Mouse (Mus musculus) lung, adult 2 months (tissue): ENCODE data around the gene Gm10217. TPM values are rescaled to one million over a fixed set of nuclear protein-coding genes. Genes with fewer than 3 reads are reported as not detected.

Source experiments
- DNase-seq: peaks from one replicate; pipeline ENCODE4 v3.0.0; 2022
- H3K4me1 ChIP-seq: fragments of 200-500 bp; 2 replicates; pipeline ENCODE4 v1.6.1; 2011; ENCODE audit warnings: low read length; ENCODE audit not compliant: control insufficient read depth, insufficient read depth
- H3K4me3 ChIP-seq: fragments of 200-500 bp; replicated peaks from 2 replicates; pipeline ENCODE3; 2011; ENCODE audit warnings: low read depth, mild to moderate bottlenecking, control low read depth, low read length; ENCODE audit errors: extremely low read depth
- CTCF ChIP-seq: fragments of 200-500 bp; IDR thresholded peaks from 2 replicates; pipeline ENCODE4 v1.5.1; 2011; ENCODE audit warnings: mild to moderate bottlenecking, low read length, control low read depth; ENCODE audit not compliant: insufficient read depth
- POLR2A ChIP-seq: fragments of 200-500 bp; IDR thresholded peaks from 2 replicates; pipeline ENCODE4 v1.6.1; 2011; ENCODE audit warnings: low read depth, mild to moderate bottlenecking, control low read depth, low read length, borderline replicate concordance; ENCODE audit errors: extremely low read depth
- WGBS: fragments of 180-500 bp; shearing (Covaris S2); methylation state at CpG from one replicate; pipeline ENCODE4 v1.1.7; 2018; 5-methylcytosine and 5-hydroxymethylcytosine counted together
- polyA plus RNA-seq: library from polyadenylated mRNA; depleted of rRNA; stranded (reverse); fragments of >200 nt; gene quantifications from 2 replicates; pipeline ENCODE4 v1.2.3, GENCODE M21; 2012; rRNA removed

Gene Gm10217
- not detected in 2 replicates for polyA plus RNA-seq

DNA sequence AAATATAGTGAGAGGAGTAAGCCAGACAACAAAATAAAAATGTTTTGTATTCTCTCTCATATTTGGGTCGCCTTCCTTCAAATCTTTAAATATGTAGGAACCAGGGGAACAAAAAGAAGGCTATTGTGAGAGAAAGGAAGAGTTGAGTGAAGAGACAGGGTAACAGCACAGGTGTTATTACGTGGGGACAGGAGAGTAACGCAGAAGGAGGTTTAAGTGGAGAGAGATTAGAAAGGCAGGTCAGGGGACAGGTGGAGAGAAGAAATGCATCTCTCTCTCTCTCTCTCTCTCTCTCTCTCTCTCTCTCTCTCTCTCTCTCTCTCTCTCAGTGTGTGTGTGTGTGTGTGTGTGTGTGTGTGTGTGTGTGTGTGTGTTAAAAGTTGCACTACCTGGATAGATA lies at the start of gene Gm10217:
Gene Gm10217 (plus strand): TSS at position 301 of the 400 bp plus-strand sequence.
- 77% methylated on average over 3 of the region's 3 CpGs for WGBS
- no peak for TF ChIP-seq CTCF
- TF ChIP-seq POLR2A = no peak
- Histone ChIP-seq H3K4me1 (no peaks in the 10 kb centered on the region), H3K4me3 (no peak within 1 kb of the TSS)
- no peak for DNase-seq

DNA sequence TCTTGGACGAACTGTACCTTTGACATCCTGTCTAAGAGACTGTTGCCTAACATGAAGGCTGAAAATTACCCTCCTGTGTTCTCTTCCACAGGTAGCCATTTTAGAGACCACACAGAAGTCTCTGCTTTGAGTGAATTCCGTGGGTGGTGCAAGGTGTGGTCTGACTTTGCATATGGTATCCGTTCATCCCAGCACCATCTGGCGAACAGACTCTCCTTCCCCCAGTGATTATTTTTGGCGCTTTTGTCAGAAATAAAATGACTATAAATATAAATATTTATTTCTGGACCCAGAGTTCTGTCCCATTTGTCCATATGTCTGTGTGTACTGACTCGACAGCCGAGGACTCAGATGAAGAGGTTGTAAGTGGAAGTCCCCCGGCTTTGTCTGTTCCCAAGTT lies 39.3 kb upstream of the Gm10217 start:
- WGBS = 69% methylated on average over 8 of the region's 8 CpGs
- Histone ChIP-seq H3K4me3 (no peak overlapping the region), H3K4me1 (no peaks in the 10 kb centered on the region)
- no peak for TF ChIP-seq POLR2A
- no peak for TF ChIP-seq CTCF
- no peak for DNase-seq

DNA sequence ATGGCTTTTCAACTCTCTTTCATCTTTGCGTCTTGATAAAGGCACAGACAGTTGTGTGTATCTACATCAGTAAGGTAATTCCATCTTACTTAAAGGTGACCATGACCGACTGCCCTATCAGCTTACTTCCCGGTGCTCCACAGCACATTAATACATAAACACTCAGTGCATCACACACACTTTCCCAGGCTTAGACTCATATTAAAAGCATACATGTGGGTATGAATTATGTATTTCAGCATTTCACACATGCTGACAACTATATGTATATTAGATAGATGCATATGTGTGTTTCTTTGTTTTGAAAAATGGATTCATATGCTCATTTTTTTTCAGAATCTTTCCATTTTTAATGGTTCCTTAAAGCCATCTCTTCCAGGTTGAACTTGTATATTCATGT lies 23.8 kb upstream of the Gm10217 start:
- H3K4me1 ChIP-seq = no peaks in the 10 kb centered on the region
- DNase-seq = no peak
- WGBS = 83% methylated on average over 3 of the region's 3 CpGs
- TF ChIP-seq POLR2A (no peak), CTCF (no peak)
- no peak overlapping the region for H3K4me3 ChIP-seq

DNA sequence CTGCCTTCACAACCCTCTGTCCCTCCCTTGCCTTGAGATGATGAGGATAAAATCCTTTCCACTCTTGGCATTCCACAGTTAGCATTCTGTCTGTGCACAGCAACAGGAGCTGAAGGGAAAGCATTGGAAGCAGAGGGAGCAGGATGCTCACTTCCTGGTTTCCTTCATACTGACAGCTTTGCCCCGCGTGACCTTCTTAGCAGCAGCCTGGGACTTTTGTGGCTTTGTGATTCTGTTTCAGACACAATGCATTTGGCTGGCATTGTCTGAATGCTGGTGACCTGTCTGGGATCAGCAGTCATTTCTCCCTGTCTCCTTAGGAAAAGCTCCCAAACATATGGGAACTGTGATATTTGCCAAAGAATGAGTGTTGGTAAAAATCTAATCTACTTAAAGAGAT lies 4.8 kb upstream of the Gm10217 start:
- no peak for DNase-seq
- no peaks in the 10 kb centered on the region for H3K4me1 ChIP-seq
- H3K4me3 ChIP-seq = no peak overlapping the region
- WGBS = 20% methylated on average over 2 of the region's 2 CpGs
- no peak for TF ChIP-seq CTCF
- no peak for TF ChIP-seq POLR2A

DNA sequence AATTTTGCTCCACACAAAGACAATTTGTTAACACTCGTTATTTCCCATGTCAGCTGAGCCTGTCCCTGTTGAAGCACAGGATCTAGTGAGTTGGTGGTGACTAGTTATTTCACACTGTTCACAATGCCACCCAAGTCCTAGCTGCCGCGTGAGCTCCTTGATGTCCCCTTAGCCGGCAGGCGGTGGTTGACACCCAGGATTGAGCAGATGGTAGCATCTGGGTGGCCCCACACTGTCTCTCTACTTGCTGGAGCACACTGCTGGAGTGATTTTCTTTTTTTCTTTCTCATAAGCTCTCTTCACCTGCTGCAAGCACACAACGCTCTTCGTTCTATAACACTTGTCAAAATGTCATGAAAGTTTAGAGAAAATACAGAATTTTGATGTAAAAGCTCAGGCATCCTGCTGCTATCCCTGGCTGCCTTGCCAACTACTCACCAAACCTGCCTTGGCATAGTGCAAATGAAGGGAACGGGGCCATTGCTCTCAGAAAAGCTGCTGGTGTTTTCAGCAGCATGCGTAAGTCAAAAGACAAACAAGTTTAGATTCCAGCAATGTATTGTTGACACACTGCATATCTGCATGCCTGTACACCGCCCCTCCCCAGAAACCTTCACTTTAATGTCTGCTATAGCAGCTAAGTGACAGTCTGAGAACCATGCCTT lies 3.4 kb upstream of the Gm10217 start:
- WGBS = 65% methylated on average over 10 of the region's 10 CpGs
- H3K4me1 ChIP-seq = no peaks in the 10 kb centered on the region
- no peak overlapping the region for H3K4me3 ChIP-seq
- TF ChIP-seq POLR2A (no peak), CTCF (no peak)
- DNase-seq = no peak

DNA sequence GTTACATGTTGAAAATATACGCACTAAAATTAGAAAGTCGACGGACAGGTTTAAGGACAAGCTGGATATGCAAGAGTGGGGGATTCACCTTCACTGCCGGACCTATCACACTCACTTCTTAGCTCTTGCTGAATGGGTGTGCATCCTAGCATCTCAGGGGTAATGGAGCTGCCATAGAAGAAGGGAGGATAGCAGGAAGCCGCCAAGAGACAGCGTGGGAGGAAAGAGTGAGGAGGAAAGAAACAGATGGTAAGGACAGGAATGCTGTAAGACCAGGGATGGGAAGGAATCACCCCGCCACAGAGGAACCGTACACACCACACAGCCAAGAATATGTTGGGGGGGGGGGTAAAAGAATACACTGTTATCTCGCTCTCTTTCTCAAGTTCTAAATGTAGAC lies 1.1 kb downstream of the Gm10217 start:
- H3K4me3 ChIP-seq = no peak overlapping the region
- DNase-seq = no peak
- H3K4me1 ChIP-seq = no peaks in the 10 kb centered on the region
- WGBS = 81% methylated on average over 9 of the region's 9 CpGs
- no peak for TF ChIP-seq CTCF
- TF ChIP-seq POLR2A = no peak

DNA sequence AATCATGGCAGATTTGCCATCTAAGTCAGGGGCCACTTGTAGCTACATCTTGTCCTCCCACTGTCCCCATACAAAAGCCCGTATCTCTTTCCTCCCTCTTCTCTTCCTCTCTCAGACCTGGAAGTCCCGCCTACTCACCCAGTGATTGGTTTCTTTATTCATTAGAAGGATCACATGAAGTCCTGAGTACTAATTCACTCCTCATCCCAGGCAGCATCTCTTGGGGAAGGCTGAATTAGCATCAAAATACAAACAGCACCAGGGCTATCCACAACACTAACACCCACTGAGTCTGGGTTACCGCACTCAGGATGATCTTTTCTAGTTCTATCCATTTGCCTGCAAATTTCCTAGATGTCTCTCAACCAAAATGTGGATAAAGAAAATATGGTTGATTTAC lies 4.0 kb downstream of the Gm10217 start:
- Histone ChIP-seq H3K4me3 (no peak overlapping the region), H3K4me1 (no peaks in the 10 kb centered on the region)
- WGBS = 74% methylated on average over 3 of the region's 3 CpGs
- DNase-seq = no peak
- TF ChIP-seq POLR2A (no peak), CTCF (no peak)

DNA sequence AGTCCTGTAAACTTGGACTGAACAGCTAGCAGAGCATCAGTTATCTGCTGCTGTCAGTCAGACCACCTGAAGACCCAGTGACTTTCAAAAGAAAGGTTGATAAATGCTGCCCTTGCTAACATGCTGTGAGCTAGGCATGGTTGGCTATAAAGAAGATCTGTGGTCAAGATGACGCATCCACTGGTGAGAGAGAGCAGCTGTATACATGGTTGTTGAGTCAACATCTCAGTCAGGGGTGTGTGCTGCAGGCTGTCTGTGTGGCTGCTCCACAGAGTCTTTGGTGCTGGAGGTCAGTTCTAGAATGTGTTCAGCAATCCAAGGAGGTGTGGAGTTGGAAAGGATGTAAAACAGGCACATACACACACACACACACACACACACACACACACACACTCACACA lies 12.2 kb downstream of the Gm10217 start:
- WGBS = 78% methylated on average over 1 of the region's 1 CpGs
- TF ChIP-seq CTCF (no peak), POLR2A (no peak)
- no peak for DNase-seq
- no peak overlapping the region for H3K4me3 ChIP-seq
- H3K4me1 ChIP-seq = no peaks in the 10 kb centered on the region

DNA sequence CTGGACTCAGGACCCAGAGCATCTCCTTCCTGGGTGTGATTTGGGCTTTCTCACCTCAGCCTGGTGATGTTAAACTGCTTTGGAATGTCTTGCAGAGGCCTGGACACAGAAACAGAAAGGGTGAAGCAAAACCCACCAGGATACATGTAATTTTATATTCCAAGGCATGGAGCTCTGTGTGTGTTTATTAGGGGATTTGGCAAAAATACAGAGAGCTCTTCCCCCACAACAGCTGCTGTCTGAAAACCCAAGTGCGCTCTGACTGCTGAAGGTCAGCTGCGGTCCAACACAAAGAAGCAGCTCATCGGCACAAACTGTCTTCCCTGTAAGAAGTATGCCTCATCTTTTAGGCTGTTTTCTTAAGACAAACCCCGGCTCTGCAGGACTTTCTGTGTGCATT lies 15.9 kb downstream of the Gm10217 start:
- DNase-seq = no peak
- H3K4me3 ChIP-seq = no peak overlapping the region
- no peaks in the 10 kb centered on the region for H3K4me1 ChIP-seq
- 75% methylated on average over 4 of the region's 4 CpGs for WGBS
- TF ChIP-seq POLR2A (no peak), CTCF (no peak)

DNA sequence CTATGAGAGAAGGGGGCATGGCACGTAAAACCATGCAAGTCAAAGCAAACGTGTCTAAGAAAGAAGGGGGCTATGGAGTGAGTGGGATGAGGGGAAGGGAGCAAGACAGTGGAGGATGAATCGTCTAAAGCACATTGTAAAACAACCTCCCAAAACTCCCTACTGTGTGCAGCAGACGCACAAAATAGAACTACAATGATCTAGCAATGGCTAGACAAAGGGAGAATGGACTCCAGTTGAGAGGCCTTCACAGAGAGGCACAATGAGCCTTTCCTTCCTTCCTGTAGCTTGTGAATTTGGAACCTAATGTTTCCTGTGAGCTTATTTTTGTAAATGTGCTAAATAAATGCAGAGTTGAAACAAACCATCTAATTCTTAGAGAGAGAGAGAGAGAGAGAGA lies 22.7 kb downstream of the Gm10217 start:
- no peak for DNase-seq
- WGBS = 69% methylated on average over 4 of the region's 4 CpGs
- Histone ChIP-seq H3K4me3 (no peak overlapping the region), H3K4me1 (no peaks in the 10 kb centered on the region)
- TF ChIP-seq CTCF (no peak), POLR2A (no peak)
